Mouse (Mus musculus) natural killer cell, adult 2 months (primary cell): ENCODE measurements around the gene Ttn.

Experiments
- DNase-seq, 2 experiments: peaks; one replicate each; pipeline ENCODE4 v3.0.0; 2022; ENCODE audit warnings: low spot score in 2 of 2

The Ttn gene

DNA sequence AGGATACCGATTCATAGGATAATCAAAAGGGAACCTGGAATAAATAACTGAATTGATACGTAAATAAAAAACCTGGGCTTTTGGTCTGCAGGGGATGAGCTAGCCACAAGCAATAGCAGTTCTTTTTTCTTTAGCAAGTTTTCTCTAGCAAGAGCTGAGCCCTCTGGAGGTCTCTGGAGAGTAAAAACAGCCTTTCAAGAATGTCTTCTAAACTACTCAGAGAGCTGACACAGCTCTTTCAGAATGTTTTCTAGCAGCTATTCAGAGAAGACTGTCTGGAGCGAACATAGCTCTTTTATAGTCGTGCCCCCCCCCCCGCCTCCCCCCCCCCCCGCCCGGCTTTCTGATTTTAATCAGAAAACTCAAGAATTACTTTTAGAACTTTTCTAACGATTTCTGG, 322.9 kb downstream of the Ttn start:
- DNase-seq = no peak

GRCm38 (mm10) chr2:76658551-76658950, 323.8 kb downstream of the Ttn start:
- no peak for DNase-seq

DNA sequence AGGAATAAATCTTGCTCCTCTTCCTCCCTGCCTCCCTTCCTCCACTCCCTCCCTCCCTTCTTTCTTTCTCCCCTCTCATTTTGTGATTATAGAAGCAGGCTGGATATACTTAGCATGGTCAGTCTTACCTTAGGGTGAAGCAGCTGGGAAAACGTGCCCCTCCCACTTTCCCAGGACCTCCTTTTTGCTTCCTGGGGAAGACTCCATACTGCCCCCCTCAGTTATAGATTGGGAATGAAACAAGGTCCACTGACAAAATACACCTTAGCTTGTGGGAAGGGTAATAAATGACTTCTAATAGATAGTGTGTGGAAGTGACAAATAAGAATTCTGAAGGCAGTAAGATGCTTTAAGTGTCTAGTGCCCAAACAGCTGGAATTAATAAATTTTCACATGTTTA, 326.4 kb downstream of the Ttn start:
- no peak for DNase-seq

- no peak for DNase-seq
These were observed 326.9 kb downstream of the Ttn start for GRCm38 (mm10) chr2:76655444-76655843.

GRCm38 (mm10) chr2:76654646-76655045, 327.7 kb downstream of the Ttn start:
- no peak for DNase-seq
